In genomic region chr10:119803633-119804422, GRCm38 (mm10) we compare ENCODE assay signal across 8 mouse cellular contexts.
DNase-seq lines count a peak whose midpoint lies in the region; ATAC-seq and TF ChIP-seq lines count a peak whose summit lies in the region.

No protein-coding gene starts in this region.

- H3K36me3 ChIP-seq in ES-E14 (ENCODE audit: control insufficient read depth, insufficient read depth, low read length, poor library complexity, severe bottlenecking): no peaks in the 10 kb centered on the region
- H3K36me3 ChIP-seq in hindbrain, embryonic 15.5 days: no peaks in the 10 kb centered on the region

- intact Hi-C loops in left cerebral cortex, postnatal 25 days (cut with DNase I): loop anchor here (2.0 to 5.0 kb wide), 2 partner anchors 321 to 398 kb away; partner anchors contain the start of genes Irak3 and Tmbim4

- H3K27ac ChIP-seq in ES-E14 (ENCODE audit: insufficient read depth, low read depth, low read length, poor library complexity, severe bottlenecking): no peak overlapping the region
- no peak overlapping the region for H3K27ac ChIP-seq in hindbrain, embryonic 15.5 days (replicated peaks)

- H3K4me2 ChIP-seq in hindbrain, embryonic 15.5 days: no peak overlapping the region

- DNase-seq in frontal cortex, postnatal 14 days (ENCODE audit: low spot score in 2 of 2): no peak
- peak; percentile 87 for DNase-seq in ES-E14 (ENCODE audit: low read depth, low spot score)
- DNase-seq in embryo, embryonic 11.5 days (ENCODE audit: low read depth, low spot score): peak; percentile 67
- peak; percentile 76 to 82 for DNase-seq in left cerebral cortex, postnatal 25 days (ENCODE audit: low spot score in 2 of 2)
- DNase-seq in neural tube, embryonic 10.5 days (ENCODE audit: extremely low spot score, low spot score): peak; percentile 44
- DNase-seq in spleen, adult 18-20 months: no peak

- no peaks in the 10 kb centered on the region for H3K9me3 ChIP-seq in ES-E14 (ENCODE audit: control insufficient read depth, insufficient read depth, low read depth, low read length)
- no peaks in the 10 kb centered on the region for H3K9me3 ChIP-seq in hindbrain, embryonic 15.5 days

- no peaks in the 10 kb centered on the region for H3K27me3 ChIP-seq in hindbrain, embryonic 15.5 days

- no peak overlapping the region for H3K4me3 ChIP-seq in ES-E14 (ENCODE audit: insufficient read depth in 1 of 2, low read depth in 1 of 2, low read length in 2 of 2, poor library complexity in 1 of 2, severe bottlenecking in 1 of 2)
- H3K4me3 ChIP-seq in hindbrain, embryonic 15.5 days: no peak overlapping the region

- in situ Hi-C loops in ES-E14 (cut with MboI; ENCODE audit: low sequenced_read_pairs in 2 of 2, unreplicated experiment in 2 of 2): no loop called here

- ATAC-seq in frontal cortex, adult (ENCODE audit: low TSS enrichment): peak; percentile 95
- ATAC-seq in hindbrain, embryonic 15.5 days (ENCODE audit: low FRiP score, low read depth): peak; percentile 80

- no peak overlapping the region for H3K9ac ChIP-seq in ES-E14 (ENCODE audit: insufficient read depth, low read depth, low read length, poor library complexity, severe bottlenecking)
- no peak overlapping the region for H3K9ac ChIP-seq in hindbrain, embryonic 15.5 days

- no peaks in the 10 kb centered on the region for H3K4me1 ChIP-seq in ES-E14 (ENCODE audit: control insufficient read depth in 2 of 2, insufficient read depth in 2 of 2, low read length in 2 of 2, poor library complexity in 1 of 2)
- H3K4me1 ChIP-seq in hindbrain, embryonic 15.5 days (replicated peaks): peaks cover 12% of the 10 kb centered on the region; the same call in 1 of the 2 replicates

- WGBS in hindbrain, embryonic 15.5 days: 60% methylated on average over 13 of the region's 13 CpGs

TF ChIP-seq in ES-E14, 5 proteins besides CTCF, POLR2A, EP300 and RAD21:
- TF ChIP-seq ZC3H11A (IDR thresholded peaks at IDR 0.05; ENCODE audit: borderline replicate concordance, low read depth, low read length): peak; percentile 91
- TF ChIP-seq HCFC1 (IDR thresholded peaks at IDR 0.05; ENCODE audit: borderline replicate concordance, insufficient read depth, low read length): no peak
TF ChIP-seq in ES-E14: peak in this region for 1.

Comparison
In these comparisons a context has a peak if more than half of its experiments do, and no peak if none do; other contexts are left out.
1. DNase-seq: peak in ES-E14 (single experiment), embryo, embryonic 11.5 days (single experiment), left cerebral cortex, postnatal 25 days (2 of 2) and neural tube, embryonic 10.5 days (single experiment); none in frontal cortex, postnatal 14 days (0 of 2) and spleen, adult 18-20 months (0 of 2).